Mouse (Mus musculus) common myeloid progenitor, adult 5-6 weeks (primary cell): ENCODE data around the gene Gimap1. TPM values are rescaled to one million over a fixed set of nuclear protein-coding genes. Genes with fewer than 3 reads are reported as not detected.

ENCODE experiments used
- ATAC-seq: replicated peaks from 2 replicates; pipeline ENCODE4 v1.8.0; 2016; ENCODE audit warnings: low read depth, mild to moderate bottlenecking, moderate TSS enrichment, inconsistent platforms; ENCODE audit not compliant: poor library complexity, severe bottlenecking
- total RNA-seq: library from RNA; stranded (forward); fragments of 200-1000, 187-1606 nt; gene quantifications from 2 replicates; pipeline ENCODE4 v1.2.3, GENCODE M21; 2017

Gene Gimap1
- total RNA-seq, 1 experiment from 2014 or later, result 38.7 TPM

GRCm38 (mm10) chr6:48787867-48788266 lies 49.0 kb downstream of the Gimap1 start:
- ATAC-seq, result no peak

Other genes starting within 250 kb of the Gimap1 start
- gene Atp6v0e2, start 201.4 kb upstream of the Gimap1 start, total RNA-seq, result 2.1 TPM in 1 of 2 replicates, not detected in the other
- 4.9 and 5.6 TPM in 2 replicates for gene Lrrc61, start 184.3 kb upstream of the Gimap1 start, total RNA-seq
- not detected in 2 replicates for gene Rarres2, start 166.3 kb upstream of the Gimap1 start, total RNA-seq
- not detected in 2 replicates for gene Gm45021, start 149.4 kb upstream of the Gimap1 start, total RNA-seq
- gene Repin1, start 145.2 kb upstream of the Gimap1 start, total RNA-seq, result 19.7 and 23.1 TPM in 2 replicates
- gene Gm44965, start 145.1 kb upstream of the Gimap1 start, total RNA-seq, result not detected in 2 replicates
- 2.1 and 3.3 TPM in 2 replicates for gene Zfp775, start 137.0 kb upstream of the Gimap1 start, total RNA-seq
- gene AI854703, start 112.3 kb upstream of the Gimap1 start, total RNA-seq, result 1.6 and 2.2 TPM in 2 replicates
- 3.7 TPM in 2 replicates for gene Gimap8, start 91.8 kb upstream of the Gimap1 start, total RNA-seq
- 50.8 and 59.3 TPM in 2 replicates for gene Gimap9, start 62.9 kb upstream of the Gimap1 start, total RNA-seq
- gene Gimap4, start 54.5 kb upstream of the Gimap1 start, total RNA-seq, result 1.8 and 7.3 TPM in 2 replicates
- 81.8 and 82.1 TPM in 2 replicates for gene Gimap6, start 30.8 kb upstream of the Gimap1 start, total RNA-seq
- 35.9 and 66.8 TPM in 2 replicates for gene Gm28053, start 20.4 kb upstream of the Gimap1 start, total RNA-seq
- gene Gimap7, start 20.4 kb upstream of the Gimap1 start, total RNA-seq, result 3.4 and 4.9 TPM in 2 replicates
- 6.6 and 7.3 TPM in 2 replicates for gene Gimap5, start 7.1 kb downstream of the Gimap1 start, total RNA-seq
- 0.34 and 0.69 TPM in 2 replicates for gene Gimap3, start 31.8 kb downstream of the Gimap1 start, total RNA-seq
- gene Tmem176a, start 101.9 kb downstream of the Gimap1 start, total RNA-seq, result 33.7 and 54.6 TPM in 2 replicates
- 137 and 148 TPM in 2 replicates for gene Tmem176b, start 102.4 kb downstream of the Gimap1 start, total RNA-seq
- 0.23 TPM in 1 of 2 replicates, not detected in the other for gene Aoc1, start 133.8 kb downstream of the Gimap1 start, total RNA-seq
- gene 1600015I10Rik, start 190.8 kb downstream of the Gimap1 start, total RNA-seq, result not detected in 2 replicates
- gene Doxl2, start 235.9 kb downstream of the Gimap1 start, total RNA-seq, result not detected in 2 replicates
- gene Svs1, start 247.8 kb downstream of the Gimap1 start, total RNA-seq, result not detected in 2 replicates